Mouse (Mus musculus) liver, embryonic 14.5 days (tissue): ENCODE data around the gene Wfikkn2. TPM values are rescaled to one million over a fixed set of nuclear protein-coding genes. Genes with fewer than 3 reads are reported as not detected.

Experiments used
- ATAC-seq: fragments of 200-750 bp; cut with Nextera tagmentation; 2 replicates; pipeline ENCODE4 v1.8.0; 2017; ENCODE audit warnings: moderate number of reproducible peaks, mild to moderate bottlenecking, moderate library complexity; ENCODE audit not compliant: insufficient read depth
- DNase-seq, 3 experiments: peaks; one replicate each; pipeline ENCODE4 v3.0.0-alpha.2; 2012 to 2013; ENCODE audit warnings: low read depth in 3 of 3, low spot score in 3 of 3
- H3K27ac ChIP-seq: fragments of 300-500 bp; sonication (generic); 2 replicates; pipeline ENCODE4 v1.5.1; 2014; ENCODE audit warnings: moderate library complexity, mild to moderate bottlenecking, control low read depth, inconsistent platforms
- H3K27me3 ChIP-seq: fragments of 300-500 bp; sonication (generic); 2 replicates; pipeline ENCODE4 v1.6.1; 2014; ENCODE audit warnings: mild to moderate bottlenecking, low read length, moderate library complexity; ENCODE audit not compliant: control insufficient read depth, insufficient read depth
- H3K36me3 ChIP-seq: fragments of 300-500 bp; sonication (generic); replicated peaks from 2 replicates; pipeline ENCODE4 v1.6.1; 2014; ENCODE audit warnings: low read depth; ENCODE audit not compliant: control insufficient read depth, insufficient read depth
- H3K4me1 ChIP-seq, 2 experiments: fragments of 200-500 bp in 1 of 2; fragments of 300-500 bp in 1 of 2; sonication (generic) in 1 of 2; replicated peaks; 2 replicates each; pipeline ENCODE4 v1.6.1; 2012 to 2014; ENCODE audit warnings: antibody characterized with exemption in 1 of 2, inconsistent platforms in 1 of 2, low read length in 1 of 2; ENCODE audit not compliant: control insufficient read depth in 2 of 2, insufficient read depth in 2 of 2
- H3K4me2 ChIP-seq: fragments of 300-500 bp; sonication (generic); 2 replicates; pipeline ENCODE4 v1.6.1; 2014; ENCODE audit warnings: low read depth, mild to moderate bottlenecking, control low read depth, moderate library complexity
- H3K4me3 ChIP-seq, 2 experiments: fragments of 200-500 bp in 1 of 2; fragments of 300-500 bp in 1 of 2; sonication (generic) in 1 of 2; 2 replicates each; pipeline ENCODE4 v1.5.1; 2012 to 2014; ENCODE audit warnings: low read depth in 2 of 2, low read length in 2 of 2, mild to moderate bottlenecking in 2 of 2, control low read depth in 1 of 2, inconsistent platforms in 1 of 2, moderate library complexity in 1 of 2; ENCODE audit not compliant: insufficient read depth in 1 of 2
- H3K9ac ChIP-seq: fragments of 300-500 bp; sonication (generic); replicated peaks from 2 replicates; pipeline ENCODE4 v1.6.1; 2014; ENCODE audit warnings: mild to moderate bottlenecking, control low read depth, moderate library complexity
- H3K9me3 ChIP-seq: fragments of 300-500 bp; sonication (generic); 2 replicates; pipeline ENCODE4 v1.6.1; 2016; ENCODE audit warnings: low read length, mixed read lengths; ENCODE audit not compliant: control insufficient read depth
- CTCF ChIP-seq: IDR thresholded peaks from 2 replicates; pipeline ENCODE4 v1.5.1; 2016; ENCODE audit warnings: antibody characterized with exemption, low read depth, control low read depth
- EP300 ChIP-seq: IDR thresholded peaks from 2 replicates; pipeline ENCODE4 v1.6.1; 2016; ENCODE audit warnings: antibody characterized with exemption, low read depth
- WGBS: fragments of 180-500 bp; shearing (Covaris S2); extraction: QIAGEN DNeasy Blood & Tissue Kit; methylation state at CpG from one replicate; pipeline ENCODE4 v1.1.7; 2014; ENCODE audit not compliant: insufficient replicate concordance; 5-methylcytosine and 5-hydroxymethylcytosine counted together
- polyA plus RNA-seq, 2 experiments: library from polyadenylated mRNA; depleted of rRNA in 1 of 2; stranded (reverse) in 1 of 2; unstranded in 1 of 2; fragments of >200 nt; fragmentation: Nextera tagmentation in 1 of 2; extraction: Ambion mirVana in 1 of 2; gene quantifications; 2 replicates each; pipeline versions ENCODE4 v1.2.1 to v1.2.3; 2012 to 2014

Wfikkn2 gene
- polyA plus RNA-seq, 2 experiments, result 0.12 to 0.17 TPM

GRCm38 (mm10) chr11:94234380-94234779, 11.4 kb downstream of the Wfikkn2 start:
- Histone ChIP-seq H3K4me2 (no peak overlapping the region), H3K27me3 (no peaks in the 10 kb centered on the region), H3K27ac (no peak overlapping the region), H3K4me3 (no peak overlapping the region), H3K9ac (no peak overlapping the region), H3K9me3 (no peaks in the 10 kb centered on the region), H3K4me1 (peaks cover 17 to 37% of the 10 kb centered on the region in 2 experiments), H3K36me3 (no peaks in the 10 kb centered on the region)
- 48% methylated on average over 12 of the region's 12 CpGs for WGBS
- peak; percentile 62 for ATAC-seq
- DNase-seq, result peak; percentile 44 to 47 (median 45)
- no peak for TF ChIP-seq CTCF
- peak; percentile 63 for TF ChIP-seq EP300

GRCm38 (mm10) chr11:94233405-94233804, 12.4 kb downstream of the Wfikkn2 start:
- DNase-seq, result no peak
- no peak overlapping the region for H3K4me2 ChIP-seq
- WGBS, result 61% methylated on average over 6 of the region's 6 CpGs
- no peak overlapping the region for H3K4me3 ChIP-seq
- no peak for TF ChIP-seq CTCF
- no peak for TF ChIP-seq EP300
- H3K4me1 ChIP-seq, result peaks cover 17 to 37% of the 10 kb centered on the region in 2 experiments
- H3K9me3 ChIP-seq, result no peaks in the 10 kb centered on the region
- H3K36me3 ChIP-seq, result no peaks in the 10 kb centered on the region
- H3K9ac ChIP-seq, result no peak overlapping the region
- H3K27me3 ChIP-seq, result no peaks in the 10 kb centered on the region
- no peak overlapping the region for H3K27ac ChIP-seq
- ATAC-seq, result no peak

- 74% methylated on average over 19 of the region's 19 CpGs for WGBS
- ATAC-seq, result no peak
- Histone ChIP-seq H3K36me3 (no peaks in the 10 kb centered on the region), H3K4me1 (peaks cover 17 to 37% of the 10 kb centered on the region in 2 experiments), H3K27ac (no peak overlapping the region), H3K27me3 (no peaks in the 10 kb centered on the region), H3K9ac (no peak overlapping the region), H3K4me3 (no peak overlapping the region), H3K9me3 (no peaks in the 10 kb centered on the region), H3K4me2 (no peak overlapping the region)
- no peak for TF ChIP-seq CTCF
- DNase-seq, result no peak
Observed at GRCm38 (mm10) chr11:94231821-94232552, 13.8 kb downstream of the Wfikkn2 start.

GRCm38 (mm10) chr11:94230244-94230643, 15.6 kb downstream of the Wfikkn2 start:
- Histone ChIP-seq H3K4me3 (no peak overlapping the region), H3K27ac (no peak overlapping the region), H3K36me3 (no peaks in the 10 kb centered on the region), H3K27me3 (no peaks in the 10 kb centered on the region), H3K9ac (no peak overlapping the region), H3K9me3 (no peaks in the 10 kb centered on the region), H3K4me1 (peaks cover 13 to 36% of the 10 kb centered on the region in 2 experiments), H3K4me2 (peak overlapping the region; percentile 18; the same call in 1 of the 2 replicates)
- WGBS, result 34% methylated on average over 8 of the region's 8 CpGs
- peak; percentile 64 for TF ChIP-seq EP300
- no peak for TF ChIP-seq CTCF
- DNase-seq (peak in 2 of 3 experiments; percentile 26 to 36), ATAC-seq (peak; percentile 60; the same call in 1 of the 2 replicates)

GRCm38 (mm10) chr11:94229207-94229960, 16.4 kb downstream of the Wfikkn2 start:
- WGBS, result 80% methylated on average over 5 of the region's 5 CpGs
- TF ChIP-seq EP300 (no peak), CTCF (no peak)
- DNase-seq, result no peak
- Histone ChIP-seq H3K36me3 (no peaks in the 10 kb centered on the region), H3K27me3 (no peaks in the 10 kb centered on the region), H3K9ac (no peak overlapping the region), H3K4me2 (no peak overlapping the region), H3K4me3 (no peak overlapping the region), H3K27ac (no peak overlapping the region), H3K4me1 (peaks cover 13 to 30% of the 10 kb centered on the region in 2 experiments), H3K9me3 (no peaks in the 10 kb centered on the region)
- ATAC-seq, result no peak
